Mouse (Mus musculus) fibroblast of lung, adult 2 months (primary cell): ENCODE measurements at regions not wholly inside any gene's neighbourhood (a gene's known extent, or its start where the extent isn't known, plus 50 kb on each side); places are given as distances from the start of the nearest gene placed in this dataset.

Experiments
- DNase-seq: peaks from one replicate; pipeline ENCODE4 v3.0.0-alpha.2; 2011; ENCODE audit warnings: low read depth

GRCm38 (mm10) chr14:67139674-67140073 is 1130.7 kb upstream of the Gulo start:
- no peak for DNase-seq

GRCm38 (mm10) chr14:67139152-67139551 is 1130.1 kb upstream of the Gulo start:
- no peak for DNase-seq

- DNase-seq = no peak
Observed at GRCm38 (mm10) chr14:67136141-67136498, 1127.1 kb upstream of the Gulo start.

- no peak for DNase-seq
Observed at GRCm38 (mm10) chr14:67135221-67136140, 1126.5 kb upstream of the Gulo start.

- no peak for DNase-seq
Observed at GRCm38 (mm10) chr14:67133221-67133620, 1124.2 kb upstream of the Gulo start.

GRCm38 (mm10) chr14:67127118-67127517 is 1118.1 kb upstream of the Gulo start:
- DNase-seq = no peak

GRCm38 (mm10) chr14:67126254-67126653 is 1117.2 kb upstream of the Gulo start:
- no peak for DNase-seq

- no peak for DNase-seq
Observed at GRCm38 (mm10) chr14:67123300-67123699, 1114.3 kb upstream of the Gulo start.
